Comparison of ENCODE assay signal across 20 mouse cellular contexts in genomic region chr6:28308929-28309328, GRCm38 (mm10).
DNase-seq lines count a peak whose midpoint lies in the region; ATAC-seq and TF ChIP-seq lines count a peak whose summit lies in the region.
"Had no signal": no experiment of that assay in that cellular context is flagged by ENCODE, and none has a peak within 500 bp of the region (broad histone marks: within the 10 kb centered on the region; RNA-seq: fewer than 3 reads in every experiment).

No protein-coding gene starts in this region.

- no peaks in the 10 kb centered on the region for H3K79me2 ChIP-seq in MEL (ENCODE audit: control insufficient read depth, insufficient read depth, low read length, poor library complexity)

- H3K27ac ChIP-seq in MEL (ENCODE audit: control insufficient read depth, low read depth, low read length), result no peak overlapping the region

- no peaks in the 10 kb centered on the region for H3K9me3 ChIP-seq in MEL (replicated peaks; ENCODE audit: insufficient read depth, low read length)
- H3K9me3 ChIP-seq: G1E had no signal

- no peak overlapping the region for H3K9ac ChIP-seq in MEL (ENCODE audit: control insufficient read depth, low read depth, low read length, poor library complexity, severe bottlenecking)

- H3K36me3 ChIP-seq in MEL (ENCODE audit: control insufficient read depth in 1 of 2, insufficient read depth in 2 of 2, low read length in 2 of 2), result no peaks in the 10 kb centered on the region
- H3K36me3 ChIP-seq: G1E had no signal

- no peaks in the 10 kb centered on the region for H3K4me1 ChIP-seq in MEL (ENCODE audit: control insufficient read depth in 1 of 2, insufficient read depth in 2 of 2, low read length in 2 of 2)

- H3K4me3 ChIP-seq in MEL (ENCODE audit: control insufficient read depth in 1 of 2, insufficient read depth in 1 of 2, low read depth in 2 of 2, low read length in 2 of 2), result no peak overlapping the region

- H3K27me3 ChIP-seq in MEL (ENCODE audit: control insufficient read depth in 1 of 2, insufficient read depth in 2 of 2, low read length in 2 of 2), result no peaks in the 10 kb centered on the region
- H3K27me3 ChIP-seq: CH12.LX had no signal

- no peak for TF ChIP-seq RAD21 in MEL (IDR thresholded peaks at IDR 0.05; ENCODE audit: low read depth, low read length)

- TF ChIP-seq POLR2A in MEL (IDR thresholded peaks at IDR 0.05; ENCODE audit: control insufficient read depth in 1 of 2, insufficient read depth in 1 of 2, low read depth in 1 of 2, low read length in 2 of 2, poor library complexity in 1 of 2), result no peak

- no peak for TF ChIP-seq CTCF in MEL (IDR thresholded peaks at IDR 0.05 in 2 of 3, conservative IDR thresholded peaks at IDR 0.05 in 1 of 3; ENCODE audit: control insufficient read depth in 1 of 3, insufficient read depth in 1 of 3, low read depth in 2 of 3, low read length in 3 of 3, poor library complexity in 1 of 3, severe bottlenecking in 1 of 3)

- peak; percentile 58; the same call in 1 of the 2 replicates for ATAC-seq in megakaryocyte progenitor cell, adult 5-6 weeks (replicated peaks; ENCODE audit: poor library complexity)
- ATAC-seq in megakaryocyte-erythroid progenitor cell, adult 5-6 weeks (replicated peaks; ENCODE audit: low FRiP score, low TSS enrichment, poor library complexity, severe bottlenecking), result peak; percentile 61; the same call in 1 of the 2 replicates
- ATAC-seq: activated CD4-positive, CD25-positive, alpha-beta regulatory T cell, adult 4 months; CD4-positive, CD25-positive, alpha-beta regulatory T cell, adult 4 months had no signal

- no peak for TF ChIP-seq EP300 in MEL (IDR thresholded peaks at IDR 0.05; ENCODE audit: low read depth in 1 of 2, low read length in 2 of 2)

- DNase-seq in MEL (ENCODE audit: low read depth, low spot score), result peak; percentile 14
- no peak for DNase-seq in testis, postnatal 10 days (ENCODE audit: low spot score)
- DNase-seq in layer of hippocampus, postnatal 10 days (ENCODE audit: low spot score in 2 of 2), result no peak
- no peak for DNase-seq in testis, postnatal 14 days (ENCODE audit: low spot score)
- DNase-seq: adrenal gland, adult 2 months; adrenal gland, adult 8-10 months; adrenal gland, postnatal 10 days; adrenal gland, postnatal 14 days; adrenal gland, postnatal 25 days; adrenal gland, postnatal 36 days; B cell, adult 2 months; cerebellum, adult 11 months; cerebellum, adult 11-12 months; cerebellum, adult 2 months had no signal

TF ChIP-seq in MEL, 35 proteins besides CTCF, POLR2A, EP300 and RAD21:
- TF ChIP-seq CHD1 (IDR thresholded peaks at IDR 0.05; ENCODE audit: low read depth, low read length) (no peak), NELFE (IDR thresholded peaks at IDR 0.05; ENCODE audit: low read depth, low read length) (no peak), TCF12 (IDR thresholded peaks at IDR 0.05; ENCODE audit: low read depth, low read length) (no peak)
TF ChIP-seq in MEL: peak in this region for 0.
